Mouse (Mus musculus) v-Abl transformed pro-B cells (cell line): ENCODE measurements around the gene Osm.

Experiments used
- in situ Hi-C, 2 experiments: fragments of 400-800 bp; cut with MboI; formaldehyde crosslinking; loops; one replicate each; pipeline ENCODE4 v1.15.1; 2025; ENCODE audit not compliant: unreplicated experiment in 2 of 2

Osm gene

DNA sequence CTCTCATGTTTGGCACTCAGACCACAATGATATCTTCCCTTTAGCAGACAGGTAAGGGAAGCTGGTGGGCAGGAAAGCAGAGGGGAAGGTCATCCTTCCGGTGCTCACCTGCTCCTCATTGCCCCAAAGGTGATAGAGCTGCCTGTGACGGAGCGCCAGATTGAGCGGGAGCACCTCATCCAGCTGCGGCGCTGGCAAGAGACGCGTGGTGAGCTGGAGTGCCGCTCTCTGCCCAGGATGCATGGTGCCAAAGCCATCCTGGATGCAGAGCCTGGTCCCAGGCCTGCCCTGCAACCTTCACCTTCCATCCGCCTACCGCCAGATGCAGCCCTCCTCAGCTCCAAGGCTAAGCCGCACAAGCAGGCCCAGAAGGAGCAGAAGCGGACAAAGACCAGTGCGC, 21.6 kb upstream of the Osm start:
- in situ Hi-C loops = no loop called here

- in situ Hi-C loops = loop anchor here (5.0 kb wide), 3 partner anchors 78 to 213 kb away; partner anchors contain the start of gene Rnf215 (in 1 of the 2)
These were observed 21.2 kb upstream of the Osm start for GRCm38 (mm10) chr11:4215061-4215460.

GRCm38 (mm10) chr11:4216248-4217000, 19.8 kb upstream of the Osm start:
- in situ Hi-C loops = loop anchor here (5.0 kb wide), 3 partner anchors 79 to 214 kb away; partner anchors contain the start of gene Rnf215 (in 1 of the 2)

DNA sequence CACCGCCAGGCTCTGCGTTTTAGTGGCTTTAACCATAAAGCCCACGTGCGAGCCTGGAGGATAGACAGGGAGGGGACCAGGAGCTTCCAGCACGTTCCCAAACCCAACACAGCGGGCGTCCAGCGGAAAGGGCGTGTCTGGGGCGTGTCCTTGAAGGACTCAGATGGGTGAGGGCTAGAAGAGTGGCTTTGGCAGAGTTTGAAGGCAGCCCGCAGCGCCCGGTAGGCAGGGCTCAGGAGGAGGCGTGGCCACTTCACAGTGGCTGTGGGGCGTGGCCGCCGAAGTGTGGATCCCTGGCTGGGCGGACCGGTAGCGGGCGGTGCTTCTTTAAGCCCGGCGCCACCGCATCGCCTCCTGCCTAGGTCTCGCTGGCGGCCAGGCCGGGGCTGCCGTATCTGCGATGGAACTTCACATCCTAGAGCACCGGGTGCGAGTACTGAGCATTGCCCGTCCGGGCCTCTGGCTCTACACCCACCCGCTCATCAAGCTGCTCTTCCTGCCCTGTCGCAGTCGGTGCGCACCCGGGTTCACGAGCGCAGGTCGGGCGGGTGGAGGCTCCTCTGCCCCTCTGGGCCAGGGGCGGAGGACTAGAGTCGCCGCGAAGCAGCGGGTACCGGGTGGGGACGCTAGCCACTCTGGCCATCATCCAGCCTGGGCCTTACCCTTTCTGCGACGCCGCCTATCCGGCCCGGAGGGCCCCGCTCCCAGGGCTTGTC, 18.1 kb upstream of the Osm start, which contains the start of gene Castor1:
Castor1 (plus strand) TSS at position 312 of the 716 bp plus-strand sequence.
- in situ Hi-C loops = loop anchor here (5.0 kb wide), 3 partner anchors 81 to 216 kb away; partner anchors contain the start of gene Rnf215 (in 1 of the 2)

- in situ Hi-C loops = loop anchor here (5.0 kb wide), 3 partner anchors 81 to 216 kb away; partner anchors contain the start of gene Rnf215 (in 1 of the 2)
These were observed 17.6 kb upstream of the Osm start for GRCm38 (mm10) chr11:4218637-4219036.

GRCm38 (mm10) chr11:4219317-4219751, 16.9 kb upstream of the Osm start:
- in situ Hi-C loops = loop anchor here (5.0 kb wide), 3 partner anchors 82 to 217 kb away; partner anchors contain the start of gene Rnf215 (in 1 of the 2)

DNA sequence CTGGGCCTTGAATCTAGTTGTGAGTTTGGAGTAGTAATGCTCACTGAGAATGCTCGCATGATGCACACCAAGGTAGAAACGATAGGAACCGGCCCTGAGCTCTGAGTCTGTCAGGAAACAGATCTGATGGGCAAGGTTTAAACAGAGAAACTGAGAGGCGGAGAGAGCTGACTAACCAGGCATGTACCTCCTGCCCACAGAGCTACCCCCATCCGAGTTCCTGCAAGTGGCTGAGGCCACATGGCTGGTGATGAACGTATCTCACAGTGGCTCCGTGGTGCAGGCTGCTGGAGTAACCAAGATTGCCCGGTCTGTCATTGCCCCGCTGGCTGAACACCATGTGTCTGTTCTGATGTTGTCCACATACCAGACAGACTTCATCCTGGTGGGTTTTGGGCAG, 16.3 kb upstream of the Osm start:
- in situ Hi-C loops = loop anchor here (5.0 kb wide), 4 partner anchors 37 to 218 kb away; partner anchors contain the start of genes Lif (in 2 of the 2) and Rnf215 (in 1 of the 2)

GRCm38 (mm10) chr11:4220443-4221400, 15.5 kb upstream of the Osm start:
- in situ Hi-C loops = loop anchor here (5.0 kb wide), 1 partner anchor 37 kb away; the partner anchor contains the start of gene Lif (in 2 of the 2)

DNA sequence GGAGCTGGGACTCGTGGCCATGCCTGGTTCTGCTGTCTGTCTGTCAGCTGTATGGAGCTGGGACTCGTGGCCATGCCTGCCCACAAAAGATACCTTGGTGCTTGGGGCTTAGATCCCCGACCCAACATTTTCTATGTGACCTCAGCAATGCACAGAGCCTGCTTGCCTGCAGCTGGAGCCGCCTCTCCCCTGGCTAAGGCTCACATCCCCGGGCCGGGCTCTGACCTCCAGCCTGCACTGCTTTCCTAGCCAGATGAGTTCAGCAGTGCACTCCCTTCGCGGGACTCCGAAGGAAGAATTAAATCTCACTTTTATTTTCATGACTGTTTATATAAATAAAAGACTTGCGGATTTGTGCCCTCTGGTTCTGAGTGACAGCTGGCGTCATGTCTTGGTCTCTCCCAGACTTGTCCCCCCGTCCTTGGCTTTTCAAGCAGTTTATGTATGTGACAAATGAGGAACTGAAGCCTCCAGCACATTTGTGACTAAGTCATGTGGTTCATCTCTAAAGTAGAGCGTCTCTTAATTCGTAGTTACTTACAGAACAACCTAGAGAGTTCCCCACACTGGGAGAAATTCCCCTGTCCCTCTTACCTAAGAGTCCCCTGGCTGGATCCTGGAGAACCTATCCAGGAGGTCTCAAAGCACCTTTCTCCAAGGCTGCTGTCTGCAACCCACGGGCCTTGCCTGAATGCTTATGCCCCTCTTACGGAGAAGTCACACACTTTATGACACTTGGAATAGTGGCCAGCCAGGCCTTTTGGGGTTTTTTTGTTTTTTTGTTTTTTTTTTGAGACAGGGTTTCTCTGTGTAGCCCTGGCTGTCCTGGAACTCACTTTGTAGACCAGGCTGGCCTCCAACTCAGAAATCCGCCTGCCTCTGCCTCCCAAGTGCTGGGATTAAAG, 13.9 kb upstream of the Osm start:
- in situ Hi-C loops = loop anchor here (5.0 kb wide), 1 partner anchor 35 kb away; the partner anchor contains the start of gene Lif (in 2 of the 2)

DNA sequence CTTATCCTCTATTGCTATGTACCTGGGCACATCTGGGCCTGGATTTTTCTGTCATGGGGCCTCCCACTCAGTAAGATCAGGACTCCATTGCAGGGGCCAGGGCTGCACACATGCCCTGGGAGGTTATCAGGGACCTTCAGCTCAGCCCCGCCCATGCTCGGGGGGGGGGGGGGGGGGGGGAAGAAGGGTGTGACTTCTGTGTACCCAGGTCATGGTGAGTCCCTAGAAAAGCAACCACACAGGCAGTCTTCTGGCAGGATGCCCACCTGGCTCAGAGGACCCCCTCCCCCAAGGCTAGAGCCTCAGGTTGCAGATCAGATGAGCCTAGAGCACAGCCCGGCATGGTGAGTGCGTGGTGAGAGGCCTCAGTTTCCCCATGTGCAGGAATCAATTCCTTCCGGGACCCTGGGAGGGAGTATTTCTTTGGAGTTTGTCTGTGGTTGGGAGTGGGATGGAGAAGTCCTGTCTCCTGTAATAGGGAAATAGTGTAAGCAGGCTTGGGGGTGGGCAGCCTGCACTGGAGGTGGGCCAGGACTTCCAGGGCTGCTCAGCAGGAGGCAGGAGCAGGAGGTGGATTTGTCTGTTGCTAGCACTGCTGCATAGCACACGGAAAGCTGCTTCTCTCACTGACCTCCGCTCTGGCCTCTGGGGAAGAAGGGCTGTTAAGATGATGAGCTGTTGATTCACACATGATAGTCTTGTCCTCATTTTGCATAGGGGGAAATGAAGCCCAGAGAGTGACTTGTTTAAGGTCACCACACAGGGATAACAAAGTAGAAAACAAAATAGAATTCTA, 12.6 kb upstream of the Osm start:
- in situ Hi-C loops = loop anchor here (5.0 kb wide), 1 partner anchor 34 kb away; the partner anchor contains the start of gene Lif (in 2 of the 2)

DNA sequence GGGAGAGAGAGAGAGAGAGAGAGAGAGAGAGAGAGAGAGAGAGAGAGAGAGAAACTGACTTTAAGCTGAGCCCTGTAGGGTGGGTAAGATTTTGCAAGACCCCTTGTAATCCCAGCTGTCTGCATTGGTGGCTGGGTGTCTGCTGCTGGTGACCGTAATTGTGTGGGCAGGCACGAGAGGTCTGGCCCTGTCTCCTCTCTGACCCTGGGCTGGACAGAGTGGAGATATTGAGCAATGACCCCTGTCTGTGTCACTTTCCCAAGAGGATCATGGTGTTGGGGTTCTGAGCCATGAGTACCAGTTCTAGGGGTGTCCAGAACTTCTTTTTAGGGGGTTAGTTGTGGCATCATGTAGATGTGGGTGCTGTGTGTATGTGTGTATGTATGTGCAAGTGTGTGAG, 12.0 kb upstream of the Osm start:
- in situ Hi-C loops = loop anchor here (5.0 kb wide), 1 partner anchor 33 kb away; the partner anchor contains the start of gene Lif (in 2 of the 2)

DNA sequence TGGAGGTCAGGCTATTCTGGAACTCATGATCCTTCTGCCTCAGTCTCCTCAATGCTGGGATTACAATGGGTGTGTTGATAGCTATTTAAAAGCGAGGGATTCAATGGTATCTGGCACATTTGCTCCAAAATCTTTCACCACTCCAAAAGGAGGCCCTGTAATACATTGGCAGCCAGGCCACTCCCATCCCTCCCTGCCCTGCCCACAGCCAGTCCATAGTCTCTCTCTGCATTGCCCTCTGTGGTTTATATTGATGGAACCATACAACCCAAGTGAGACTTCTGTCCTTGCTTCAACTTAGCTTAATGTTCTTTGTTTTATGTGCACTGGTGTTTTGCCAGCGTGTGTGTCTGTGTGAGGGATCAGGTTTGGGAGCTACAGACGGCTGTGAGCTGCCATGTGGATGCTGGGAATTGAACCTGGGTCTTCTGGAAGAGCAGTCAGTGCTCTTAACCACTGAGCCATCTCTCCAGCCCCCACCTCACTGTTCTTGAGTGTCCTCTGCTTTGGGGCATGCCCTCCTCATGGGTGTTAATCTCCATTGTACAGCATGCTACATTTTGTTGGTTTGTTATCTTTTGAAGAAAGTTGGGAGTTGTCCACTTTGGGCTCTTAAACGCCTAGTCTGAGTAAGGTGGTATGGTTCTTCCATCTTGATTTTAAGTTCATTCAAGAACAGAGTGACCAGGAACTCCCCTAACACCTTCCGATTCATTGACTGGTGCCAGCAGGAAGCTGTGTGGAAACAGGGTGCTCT, 9.5 kb upstream of the Osm start:
- in situ Hi-C loops = no loop called here

GRCm38 (mm10) chr11:4228463-4228862, 7.8 kb upstream of the Osm start:
- in situ Hi-C loops = no loop called here

- in situ Hi-C loops = no loop called here
These were observed 6.4 kb upstream of the Osm start for GRCm38 (mm10) chr11:4229841-4230240.

GRCm38 (mm10) chr11:4231435-4231834, 4.8 kb upstream of the Osm start:
- in situ Hi-C loops = no loop called here

GRCm38 (mm10) chr11:4232644-4233043, 3.6 kb upstream of the Osm start:
- in situ Hi-C loops = no loop called here

- in situ Hi-C loops = no loop called here
These were observed 1.1 kb upstream of the Osm start for GRCm38 (mm10) chr11:4235052-4235655.
